Mouse (Mus musculus): ENCODE results near the gene Slc30a7.

GRCm38 (mm10) chr3:115940510-115940909 lies 66.7 kb downstream of the Slc30a7 start:
- TF ChIP-seq CTCF (IDR thresholded peaks at IDR 0.05; ENCODE audit: low read depth): no peak
- TF ChIP-seq EP300 (IDR thresholded peaks at IDR 0.05; ENCODE audit: low read depth): no peak
